Mouse (Mus musculus) hindbrain, embryonic 12.5 days (tissue): Measurements from ENCODE around the gene Sptan1. TPM values are rescaled to one million over a fixed set of nuclear protein-coding genes. Genes with fewer than 3 reads are reported as not detected.
A peak's percentile ranks its signal among the peaks of the same experiment; 100 is the strongest.

Experiments
- ATAC-seq: fragments of 200-750 bp; cut with Nextera tagmentation; 2 replicates; pipeline ENCODE4 v1.8.0; 2017; ENCODE audit warnings: moderate TSS enrichment; ENCODE audit not compliant: low FRiP score
- H3K27ac ChIP-seq: fragments of 300-500 bp; sonication (generic); 2 replicates; pipeline ENCODE4 v1.5.1; 2016; ENCODE audit warnings: mild to moderate bottlenecking
- H3K27me3 ChIP-seq: fragments of 300-500 bp; sonication (generic); 2 replicates; pipeline ENCODE4 v1.6.1; 2016; ENCODE audit warnings: mild to moderate bottlenecking
- H3K36me3 ChIP-seq: fragments of 300-500 bp; sonication (generic); 2 replicates; pipeline ENCODE4 v1.6.1; 2016; ENCODE audit warnings: mild to moderate bottlenecking
- H3K4me1 ChIP-seq: fragments of 300-500 bp; sonication (generic); 2 replicates; pipeline ENCODE4 v1.6.1; 2016
- H3K4me2 ChIP-seq: fragments of 300-500 bp; sonication (generic); replicated peaks from 2 replicates; pipeline ENCODE4 v1.6.1; 2016; ENCODE audit warnings: mild to moderate bottlenecking
- H3K4me3 ChIP-seq: fragments of 300-500 bp; sonication (generic); 2 replicates; pipeline ENCODE4 v1.5.1; 2016; ENCODE audit warnings: mild to moderate bottlenecking
- H3K9ac ChIP-seq: fragments of 300-500 bp; sonication (generic); 2 replicates; pipeline ENCODE4 v1.6.1; 2016; ENCODE audit warnings: mild to moderate bottlenecking, moderate library complexity
- H3K9me3 ChIP-seq: fragments of 300-500 bp; sonication (generic); replicated peaks from 2 replicates; pipeline ENCODE4 v1.6.1; 2016; ENCODE audit warnings: mild to moderate bottlenecking
- WGBS: fragments of 180-500 bp; shearing (Covaris S2); methylation state at CpG from one replicate; pipeline ENCODE4 v1.1.7; 2016; 5-methylcytosine and 5-hydroxymethylcytosine counted together
- polyA plus RNA-seq: library from polyadenylated mRNA; unstranded; fragments of >200 nt; fragmentation: Nextera tagmentation; extraction: Ambion mirVana; gene quantifications from 2 replicates; pipeline ENCODE4 v1.2.1, GENCODE M21; 2016

The Sptan1 gene
- polyA plus RNA-seq, 1 experiment from 2014 or later, result 188 TPM

GRCm38 (mm10) chr2:29964354-29965249, 758 bp upstream of the Sptan1 start:
- Histone ChIP-seq H3K9ac (peak overlapping the region; percentile 97), H3K9me3 (no peaks in the 10 kb centered on the region), H3K36me3 (peaks cover 17% of the 10 kb centered on the region), H3K4me2 (peak overlapping the region; percentile 63), H3K4me3 (peak overlapping the region; percentile 89), H3K27me3 (no peaks in the 10 kb centered on the region), H3K27ac (peak overlapping the region; percentile 92), H3K4me1 (peaks cover 44% of the 10 kb centered on the region)
- ATAC-seq, result no peak
- 15% methylated on average over 10 of the region's 10 CpGs for WGBS

- peaks cover 48% of the 10 kb centered on the region for H3K4me1 ChIP-seq
- H3K27ac ChIP-seq, result peak overlapping the region; percentile 91
- peak overlapping the region; percentile 97 for H3K9ac ChIP-seq
- peaks cover 17% of the 10 kb centered on the region; the same call in 1 of the 2 replicates for H3K36me3 ChIP-seq
- peak overlapping the region; percentile 89 for H3K4me3 ChIP-seq
- peak; percentile 51 for ATAC-seq
- peak overlapping the region; percentile 63 for H3K4me2 ChIP-seq
- no peaks in the 10 kb centered on the region for H3K27me3 ChIP-seq
- 0% methylated on average over 40 of the region's 41 CpGs for WGBS
- no peaks in the 10 kb centered on the region for H3K9me3 ChIP-seq
These were observed 546 bp downstream of the Sptan1 start for GRCm38 (mm10) chr2:29965906-29966305.

- peaks cover 51% of the 10 kb centered on the region for H3K4me1 ChIP-seq
- H3K9me3 ChIP-seq, result no peaks in the 10 kb centered on the region
- H3K4me2 ChIP-seq, result peak overlapping the region; percentile 63
- ATAC-seq, result no peak
- peak overlapping the region; percentile 97 for H3K9ac ChIP-seq
- peaks cover 17% of the 10 kb centered on the region; the same call in 1 of the 2 replicates for H3K36me3 ChIP-seq
- 74% methylated on average over 2 of the region's 2 CpGs for WGBS
- H3K27me3 ChIP-seq, result no peaks in the 10 kb centered on the region
- no peak overlapping the region for H3K27ac ChIP-seq
- peak overlapping the region; percentile 89 for H3K4me3 ChIP-seq
These were observed 1.5 kb downstream of the Sptan1 start for GRCm38 (mm10) chr2:29966826-29967225.

- Histone ChIP-seq H3K36me3 (peaks cover 17% of the 10 kb centered on the region; the same call in 1 of the 2 replicates), H3K27ac (no peak overlapping the region), H3K9ac (peak overlapping the region; percentile 60), H3K4me3 (peak overlapping the region; percentile 89), H3K4me1 (peaks cover 57% of the 10 kb centered on the region), H3K4me2 (peak overlapping the region; percentile 63), H3K9me3 (no peaks in the 10 kb centered on the region), H3K27me3 (no peaks in the 10 kb centered on the region)
- WGBS, result 57% methylated on average over 5 of the region's 5 CpGs
- no peak for ATAC-seq
These were observed 2.4 kb downstream of the Sptan1 start for GRCm38 (mm10) chr2:29967768-29968167.

- ATAC-seq, result no peak
- H3K27me3 ChIP-seq, result no peaks in the 10 kb centered on the region
- H3K36me3 ChIP-seq, result peaks cover 17% of the 10 kb centered on the region; the same call in 1 of the 2 replicates
- no peak overlapping the region; the same call in 1 of the 2 replicates for H3K9ac ChIP-seq
- no peaks in the 10 kb centered on the region for H3K9me3 ChIP-seq
- no peak overlapping the region for H3K4me3 ChIP-seq
- H3K4me2 ChIP-seq, result peak overlapping the region; percentile 29
- WGBS, result 80% methylated on average over 5 of the region's 5 CpGs
- peaks cover 56% of the 10 kb centered on the region for H3K4me1 ChIP-seq
- no peak overlapping the region for H3K27ac ChIP-seq
These were observed 3.3 kb downstream of the Sptan1 start for GRCm38 (mm10) chr2:29968638-29969037.

GRCm38 (mm10) chr2:29971838-29972635, 6.7 kb downstream of the Sptan1 start:
- WGBS, result 87% methylated on average over 9 of the region's 9 CpGs
- no peak for ATAC-seq
- Histone ChIP-seq H3K27me3 (no peaks in the 10 kb centered on the region), H3K36me3 (peaks cover 28% of the 10 kb centered on the region), H3K4me1 (peaks cover 45% of the 10 kb centered on the region), H3K4me2 (no peak overlapping the region), H3K9me3 (no peaks in the 10 kb centered on the region), H3K4me3 (no peak overlapping the region), H3K9ac (no peak overlapping the region), H3K27ac (0 out of 2 replicates have a peak overlapping the region, but pooled peaks have one; percentile 30)

GRCm38 (mm10) chr2:29973525-29973924, 8.2 kb downstream of the Sptan1 start:
- ATAC-seq, result no peak
- H3K36me3 ChIP-seq, result peaks cover 32% of the 10 kb centered on the region
- H3K27ac ChIP-seq, result no peak overlapping the region
- H3K9ac ChIP-seq, result no peak overlapping the region
- no peaks in the 10 kb centered on the region for H3K9me3 ChIP-seq
- WGBS, result 0% methylated on average over 2 of the region's 2 CpGs
- H3K4me2 ChIP-seq, result no peak overlapping the region
- H3K4me3 ChIP-seq, result no peak overlapping the region
- H3K4me1 ChIP-seq, result peaks cover 30% of the 10 kb centered on the region
- H3K27me3 ChIP-seq, result no peaks in the 10 kb centered on the region

GRCm38 (mm10) chr2:29977307-29977706, 11.9 kb downstream of the Sptan1 start:
- ATAC-seq, result no peak

GRCm38 (mm10) chr2:29980661-29981060, 15.3 kb downstream of the Sptan1 start:
- Histone ChIP-seq H3K9ac (no peak overlapping the region), H3K27ac (no peak overlapping the region), H3K27me3 (no peaks in the 10 kb centered on the region), H3K9me3 (no peaks in the 10 kb centered on the region), H3K36me3 (peaks cover 83% of the 10 kb centered on the region), H3K4me1 (no peaks in the 10 kb centered on the region), H3K4me2 (no peak overlapping the region), H3K4me3 (no peak overlapping the region)
- ATAC-seq, result no peak
- 83% methylated on average over 1 of the region's 1 CpGs for WGBS

More at GRCm38 (mm10) chr2:29977307-29977706, 11.9 kb downstream of the Sptan1 start:
- H3K9ac ChIP-seq, result no peak overlapping the region
- H3K9me3 ChIP-seq, result no peaks in the 10 kb centered on the region
- H3K36me3 ChIP-seq, result peaks cover 53% of the 10 kb centered on the region
- H3K4me2 ChIP-seq, result no peak overlapping the region
- no peaks in the 10 kb centered on the region for H3K27me3 ChIP-seq
- no peak overlapping the region for H3K27ac ChIP-seq
- H3K4me3 ChIP-seq, result no peak overlapping the region
- peaks cover 13% of the 10 kb centered on the region; the same call in 1 of the 2 replicates for H3K4me1 ChIP-seq

- H3K4me1 ChIP-seq, result no peaks in the 10 kb centered on the region
- peaks cover 99% of the 10 kb centered on the region for H3K36me3 ChIP-seq
- H3K9me3 ChIP-seq, result no peaks in the 10 kb centered on the region
- no peak overlapping the region for H3K27ac ChIP-seq
- ATAC-seq, result no peak
- H3K27me3 ChIP-seq, result no peaks in the 10 kb centered on the region
- 54% methylated on average over 2 of the region's 2 CpGs for WGBS
- no peak overlapping the region for H3K4me3 ChIP-seq
- H3K9ac ChIP-seq, result no peak overlapping the region
- H3K4me2 ChIP-seq, result no peak overlapping the region
These were observed 26.6 kb downstream of the Sptan1 start for GRCm38 (mm10) chr2:29991962-29992361.

GRCm38 (mm10) chr2:30009101-30009500, 43.7 kb downstream of the Sptan1 start:
- H3K4me3 ChIP-seq, result no peak overlapping the region
- peaks cover 97% of the 10 kb centered on the region for H3K36me3 ChIP-seq
- no peak overlapping the region for H3K27ac ChIP-seq
- no peak overlapping the region for H3K4me2 ChIP-seq
- no peaks in the 10 kb centered on the region for H3K4me1 ChIP-seq
- H3K9ac ChIP-seq, result no peak overlapping the region
- no peaks in the 10 kb centered on the region for H3K27me3 ChIP-seq
- 83% methylated on average over 1 of the region's 1 CpGs for WGBS
- H3K9me3 ChIP-seq, result no peaks in the 10 kb centered on the region
- no peak for ATAC-seq

- 94% methylated on average over 8 of the region's 8 CpGs for WGBS
- no peak for ATAC-seq
These were observed 45.5 kb downstream of the Sptan1 start for GRCm38 (mm10) chr2:30010840-30011281.

More at GRCm38 (mm10) chr2:30010840-30011281, 45.5 kb downstream of the Sptan1 start:
- Histone ChIP-seq H3K27me3 (no peaks in the 10 kb centered on the region), H3K9ac (no peak overlapping the region), H3K4me3 (no peak overlapping the region), H3K4me1 (no peaks in the 10 kb centered on the region), H3K27ac (no peak overlapping the region), H3K36me3 (peaks cover 98% of the 10 kb centered on the region), H3K4me2 (no peak overlapping the region), H3K9me3 (no peaks in the 10 kb centered on the region)
